Mouse (Mus musculus) MEL (cell line): ENCODE data around the gene Ltbp3. TPM values are rescaled to one million over a fixed set of nuclear protein-coding genes. Genes with fewer than 3 reads are reported as not detected.

Source experiments
- DNase-seq: peaks from one replicate; pipeline ENCODE4 v3.0.0; 2011; ENCODE audit warnings: low read depth, low spot score
- H3K27ac ChIP-seq: 2 replicates; pipeline ENCODE4 v1.5.1; 2012; ENCODE audit warnings: low read depth, mild to moderate bottlenecking, control low read depth, low read length, moderate library complexity; ENCODE audit not compliant: control insufficient read depth
- H3K27me3 ChIP-seq, 2 experiments: fragments of 150-350 bp in 1 of 2; sonication (generic) in 1 of 2; 2 replicates each; pipeline ENCODE4 v1.6.1; 2012; ENCODE audit warnings: low read length in 2 of 2, mild to moderate bottlenecking in 2 of 2, improper control_type of control experiment in 1 of 2, moderate library complexity in 1 of 2; ENCODE audit not compliant: insufficient read depth in 2 of 2, control insufficient read depth in 1 of 2
- H3K36me3 ChIP-seq, 2 experiments: 2 replicates each; pipeline ENCODE4 v1.6.1; 2012 to 2014; ENCODE audit warnings: low read length in 2 of 2, improper control_type of control experiment in 1 of 2, inconsistent platforms in 1 of 2, mild to moderate bottlenecking in 1 of 2; ENCODE audit not compliant: insufficient read depth in 2 of 2, control insufficient read depth in 1 of 2
- H3K4me1 ChIP-seq, 2 experiments: fragments of 150-350 bp in 1 of 2; sonication (generic) in 1 of 2; 2 replicates each; pipeline ENCODE4 v1.6.1; 2012; ENCODE audit warnings: low read length in 2 of 2, improper control_type of control experiment in 1 of 2, mild to moderate bottlenecking in 1 of 2; ENCODE audit not compliant: insufficient read depth in 2 of 2, control insufficient read depth in 1 of 2
- H3K4me3 ChIP-seq, 2 experiments: fragments of 150-350 bp in 1 of 2; sonication (generic) in 1 of 2; 2 replicates each; pipeline ENCODE4 v1.5.1; 2012; ENCODE audit warnings: low read depth in 2 of 2, low read length in 2 of 2, mild to moderate bottlenecking in 2 of 2, moderate library complexity in 2 of 2, control low read depth in 1 of 2, improper control_type of control experiment in 1 of 2; ENCODE audit not compliant: control insufficient read depth in 1 of 2, insufficient read depth in 1 of 2
- H3K79me2 ChIP-seq: 2 replicates; pipeline ENCODE4 v1.6.1; 2012; ENCODE audit warnings: mild to moderate bottlenecking, low read length, moderate library complexity; ENCODE audit not compliant: control insufficient read depth, poor library complexity, insufficient read depth
- H3K9ac ChIP-seq: 2 replicates; pipeline ENCODE4 v1.6.1; 2012; ENCODE audit warnings: low read depth, mild to moderate bottlenecking, control low read depth, low read length, moderate library complexity; ENCODE audit not compliant: control insufficient read depth, poor library complexity, severe bottlenecking
- H3K9me3 ChIP-seq: fragments of 150-350 bp; sonication (generic); replicated peaks from 2 replicates; pipeline ENCODE4 v1.6.1; 2012; ENCODE audit warnings: mild to moderate bottlenecking, low read length, improper control_type of control experiment, moderate library complexity; ENCODE audit not compliant: insufficient read depth
- BHLHE40 ChIP-seq: IDR thresholded peaks from 2 replicates; pipeline ENCODE4 v1.6.1; 2012; ENCODE audit warnings: low read depth, mild to moderate bottlenecking, inconsistent platforms, low read length, improper control_type of control experiment, borderline replicate concordance
- CHD1 ChIP-seq: IDR thresholded peaks from 2 replicates; pipeline ENCODE4 v1.6.1; 2012; ENCODE audit warnings: low read depth, mild to moderate bottlenecking, inconsistent platforms, low read length, improper control_type of control experiment
- CHD2 ChIP-seq: IDR thresholded peaks from 2 replicates; pipeline ENCODE4 v1.6.1; 2011; ENCODE audit warnings: low read length, improper control_type of control experiment
- EP300 ChIP-seq, 2 experiments: IDR thresholded peaks; 2 replicates each; pipeline ENCODE4 v1.6.1; 2011; ENCODE audit warnings: improper control_type of control experiment in 2 of 2, low read length in 2 of 2, low read depth in 1 of 2, mild to moderate bottlenecking in 1 of 2
- ETS1 ChIP-seq: IDR thresholded peaks from 2 replicates; pipeline ENCODE4 v1.6.1; 2012; ENCODE audit warnings: low read depth, mild to moderate bottlenecking, inconsistent platforms, low read length, improper control_type of control experiment, moderate library complexity
- GABPA ChIP-seq: IDR thresholded peaks from 2 replicates; pipeline ENCODE4 v1.6.1; 2012; ENCODE audit warnings: low read depth, mild to moderate bottlenecking, inconsistent platforms, low read length, improper control_type of control experiment, moderate library complexity
- GATA1 ChIP-seq: IDR thresholded peaks from 2 replicates; pipeline ENCODE4 v1.6.1; 2011; ENCODE audit warnings: low read depth, low read length, improper control_type of control experiment
- KAT2A ChIP-seq: conservative IDR thresholded peaks from 2 replicates; pipeline ENCODE4 v1.6.1; 2012; ENCODE audit warnings: low read depth, low read length, improper control_type of control experiment, inconsistent platforms
- MXI1 ChIP-seq: IDR thresholded peaks from 2 replicates; pipeline ENCODE4 v1.6.1; 2011; ENCODE audit warnings: mild to moderate bottlenecking, low read depth, low read length, improper control_type of control experiment
- MYC ChIP-seq: IDR thresholded peaks from 2 replicates; pipeline ENCODE4 v1.6.1; 2011; ENCODE audit warnings: low read depth, mild to moderate bottlenecking, low read length, improper control_type of control experiment, moderate library complexity
- POLR2A ChIP-seq, 2 experiments: IDR thresholded peaks; 2 replicates each; pipeline ENCODE4 v1.6.1; 2011 to 2012; ENCODE audit warnings: low read length in 2 of 2, mild to moderate bottlenecking in 2 of 2, control low read depth in 1 of 2, improper control_type of control experiment in 1 of 2, low read depth in 1 of 2, moderate library complexity in 1 of 2; ENCODE audit not compliant: control insufficient read depth in 1 of 2, insufficient read depth in 1 of 2, poor library complexity in 1 of 2
- POLR2AphosphoS2 ChIP-seq: IDR thresholded peaks from 2 replicates; pipeline ENCODE4 v1.6.1; 2011; ENCODE audit warnings: low read length, improper control_type of control experiment
- POLR2AphosphoS5 ChIP-seq: IDR thresholded peaks from 2 replicates; pipeline ENCODE4 v1.6.1; 2012; ENCODE audit warnings: low read depth, borderline replicate concordance, mild to moderate bottlenecking, inconsistent platforms, low read length, moderate library complexity, mixed read lengths
- RCOR1 ChIP-seq: IDR thresholded peaks from 2 replicates; pipeline ENCODE4 v1.6.1; 2012; ENCODE audit warnings: low read depth, mild to moderate bottlenecking, inconsistent platforms, low read length, improper control_type of control experiment
- SIN3A ChIP-seq: IDR thresholded peaks from 2 replicates; pipeline ENCODE4 v1.6.1; 2012; ENCODE audit warnings: low read length, improper control_type of control experiment, inconsistent platforms
- TAL1 ChIP-seq: IDR thresholded peaks from 2 replicates; pipeline ENCODE4 v1.6.1; 2012; ENCODE audit warnings: mild to moderate bottlenecking, inconsistent platforms, low read length, moderate library complexity, mixed read lengths
- TCF12 ChIP-seq: IDR thresholded peaks from 2 replicates; pipeline ENCODE4 v1.6.1; 2014; ENCODE audit warnings: low read depth, mild to moderate bottlenecking, inconsistent platforms, low read length, improper control_type of control experiment, moderate library complexity
- USF1 ChIP-seq: IDR thresholded peaks from 2 replicates; pipeline ENCODE4 v1.6.1; 2014; ENCODE audit warnings: low read depth, mild to moderate bottlenecking, inconsistent platforms, low read length, improper control_type of control experiment, moderate library complexity
- USF2 ChIP-seq, 2 experiments: IDR thresholded peaks; 2 replicates each; pipeline ENCODE4 v1.6.1; 2011 to 2012; ENCODE audit warnings: improper control_type of control experiment in 2 of 2, low read length in 2 of 2, borderline replicate concordance in 1 of 2, inconsistent platforms in 1 of 2, low read depth in 1 of 2, mild to moderate bottlenecking in 1 of 2; ENCODE audit not compliant: insufficient read depth in 1 of 2
- ZC3H11A ChIP-seq: IDR thresholded peaks from 2 replicates; pipeline ENCODE4 v1.6.1; 2012; ENCODE audit warnings: low read depth, mild to moderate bottlenecking, inconsistent platforms, low read length, improper control_type of control experiment
- ZKSCAN1 ChIP-seq: IDR thresholded peaks from 2 replicates; pipeline ENCODE4 v1.6.1; 2012; ENCODE audit warnings: low read depth, mild to moderate bottlenecking, inconsistent platforms, low read length, improper control_type of control experiment, moderate library complexity
- ZMIZ1 ChIP-seq: IDR thresholded peaks from 2 replicates; pipeline ENCODE4 v1.6.1; 2012; ENCODE audit warnings: low read depth, mild to moderate bottlenecking, inconsistent platforms, low read length, improper control_type of control experiment, moderate library complexity
- ZNF384 ChIP-seq: IDR thresholded peaks from 2 replicates; pipeline ENCODE4 v1.6.1; 2012; ENCODE audit warnings: low read depth, mild to moderate bottlenecking, inconsistent platforms, low read length, improper control_type of control experiment
- polyA plus RNA-seq, 2 experiments: library from polyadenylated mRNA; stranded (reverse) in 1 of 2; unstranded in 1 of 2; fragments of >175 nt in 1 of 2; fragments of >200 nt in 1 of 2; gene quantifications; 2 replicates each; pipeline versions ENCODE4 v1.2.1 to v1.2.4; 2012; ENCODE audit warnings: low replicate concordance in 2 of 2, low read depth in 1 of 2; ENCODE audit not compliant: insufficient read length in 2 of 2, insufficient read depth in 1 of 2, missing spikeins in 1 of 2
- total RNA-seq: library from RNA; depleted of rRNA; stranded (reverse); fragments of 300-350 nt; gene quantifications from 2 replicates; pipeline ENCODE4 v1.2.3, GENCODE M21; 2012

The Ltbp3 gene
- total and polyA plus RNA-seq, 3 experiments = 0.39 TPM; not detected in 2

GRCm38 (mm10) chr19:5800632-5801431 is 60.1 kb downstream of the Ltbp3 start (continued):
- TF ChIP-seq USF2 (IDR thresholded peaks at IDR 0.05; ENCODE audit: borderline replicate concordance in 1 of 2, insufficient read depth in 1 of 2, low read depth in 1 of 2, low read length in 2 of 2) = no peak
- TF ChIP-seq ZC3H11A = no peak
- no peak for TF ChIP-seq EP300 (IDR thresholded peaks at IDR 0.05; ENCODE audit: low read depth in 1 of 2, low read length in 2 of 2)
- TF ChIP-seq BHLHE40 = no peak
- TF ChIP-seq POLR2AphosphoS5 = peak; percentile 94
- TF ChIP-seq CHD1 = no peak; the same call in 1 of the 2 replicates
- no peak for TF ChIP-seq ZNF384
- no peak for TF ChIP-seq GATA1
- peak; percentile 85 for TF ChIP-seq MXI1
- TF ChIP-seq GABPA = no peak
- TF ChIP-seq CHD2 = no peak
- 0 out of 2 replicates have a peak, but pooled peaks have one; percentile 33 for TF ChIP-seq ZMIZ1
- 0 out of 2 replicates have a peak, but pooled peaks have one; percentile 64 for TF ChIP-seq MYC
- TF ChIP-seq KAT2A = no peak
- TF ChIP-seq POLR2A (IDR thresholded peaks at IDR 0.05; ENCODE audit: control insufficient read depth in 1 of 2, insufficient read depth in 1 of 2, low read depth in 1 of 2, low read length in 2 of 2, poor library complexity in 1 of 2) = peak; percentile 66 to 72; a peak in 3 of 4 replicates
- TF ChIP-seq SIN3A = peak; percentile 57; the same call in 1 of the 2 replicates
- TF ChIP-seq ZKSCAN1 = no peak
- TF ChIP-seq TAL1 = peak; percentile 24
- TF ChIP-seq RCOR1 = no peak

DNA sequence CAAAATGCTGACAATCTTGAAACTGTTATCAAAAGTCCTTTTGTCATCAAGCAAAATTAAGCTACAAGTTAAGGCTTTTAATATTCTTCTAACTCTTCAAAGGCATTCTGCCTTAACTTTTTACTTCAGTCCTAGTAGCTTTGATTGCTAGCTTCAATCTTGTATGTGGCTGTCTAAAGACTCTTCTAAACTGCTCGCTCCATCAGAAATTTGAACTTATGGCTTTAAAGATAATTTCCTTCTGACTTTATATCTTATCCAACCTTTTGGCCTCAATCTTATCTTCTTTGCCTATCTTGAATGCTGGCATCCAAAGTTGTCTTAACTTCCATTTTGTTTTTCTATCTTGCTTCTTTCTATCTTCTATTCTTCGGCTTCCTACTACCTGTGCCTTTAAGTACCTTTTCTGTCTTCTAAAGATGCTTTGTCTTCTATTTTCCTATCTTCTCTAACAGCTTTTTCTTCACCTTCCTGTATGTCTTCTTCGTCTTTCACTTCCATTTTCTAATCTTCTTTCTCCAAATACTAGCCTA is 60.8 kb downstream of the Ltbp3 start:
- DNase-seq = peak; percentile 66
- H3K27ac ChIP-seq = peak overlapping the region; percentile 98
- peak overlapping the region; percentile 58 to 84 for H3K4me3 ChIP-seq
- peak overlapping the region; percentile 90 for H3K9ac ChIP-seq
- no peaks in the 10 kb centered on the region for H3K9me3 ChIP-seq
- peaks cover 0 to 35% of the 10 kb centered on the region in 2 experiments; a peak in 2 of 4 replicates for H3K4me1 ChIP-seq
- peaks cover 14 to 29% of the 10 kb centered on the region in 2 experiments for H3K36me3 ChIP-seq
- peaks cover 52% of the 10 kb centered on the region for H3K79me2 ChIP-seq
- H3K27me3 ChIP-seq = no peaks in the 10 kb centered on the region
- TF ChIP-seq TCF12 = peak; percentile 37; the same call in 1 of the 2 replicates
- no peak for TF ChIP-seq ZNF384
- TF ChIP-seq TAL1 = peak; percentile 12; the same call in 1 of the 2 replicates
- no peak; the same call in 1 of the 2 replicates for TF ChIP-seq MYC
- no peak for TF ChIP-seq USF1
- TF ChIP-seq POLR2AphosphoS2 = 0 out of 2 replicates have a peak, but pooled peaks have one; percentile 18
- no peak for TF ChIP-seq ETS1
- peak in 1 of 2 experiments; percentile 21; a peak in 1 of 4 replicates for TF ChIP-seq EP300 (IDR thresholded peaks at IDR 0.05; ENCODE audit: low read depth in 1 of 2, low read length in 2 of 2)
- no peak for TF ChIP-seq RCOR1
- peak; percentile 83 for TF ChIP-seq GATA1
- TF ChIP-seq POLR2AphosphoS5 = no peak; the same call in 1 of the 2 replicates
- TF ChIP-seq, all 39 proteins: peak for 5
